Mouse (Mus musculus): ENCODE data around the gene Arhgap29.

Arhgap29 gene

DNA sequence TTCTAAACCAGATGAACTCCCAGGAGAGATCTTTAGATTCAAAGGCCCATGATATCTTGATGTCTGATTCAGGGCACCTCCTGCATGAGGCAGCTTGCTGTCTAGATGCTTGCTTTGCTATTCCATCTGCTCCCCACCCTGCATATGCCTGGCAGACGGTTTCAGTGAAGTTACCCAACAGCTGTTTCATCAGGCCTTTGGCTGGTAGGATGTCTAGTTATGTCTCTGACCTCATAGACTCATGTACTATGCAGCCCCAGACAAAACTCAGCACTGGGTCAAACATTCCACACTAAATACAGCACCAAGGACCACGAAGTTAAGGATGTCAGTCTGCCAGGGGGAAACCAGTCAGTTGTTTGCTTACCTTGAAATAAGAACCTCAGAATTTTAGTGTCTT, 6.4 kb upstream of the Arhgap29 start:
- DNase-seq: no peak

GRCm38 (mm10) chr3:121946765-121947164, 5.6 kb upstream of the Arhgap29 start:
- no peak for DNase-seq

DNA sequence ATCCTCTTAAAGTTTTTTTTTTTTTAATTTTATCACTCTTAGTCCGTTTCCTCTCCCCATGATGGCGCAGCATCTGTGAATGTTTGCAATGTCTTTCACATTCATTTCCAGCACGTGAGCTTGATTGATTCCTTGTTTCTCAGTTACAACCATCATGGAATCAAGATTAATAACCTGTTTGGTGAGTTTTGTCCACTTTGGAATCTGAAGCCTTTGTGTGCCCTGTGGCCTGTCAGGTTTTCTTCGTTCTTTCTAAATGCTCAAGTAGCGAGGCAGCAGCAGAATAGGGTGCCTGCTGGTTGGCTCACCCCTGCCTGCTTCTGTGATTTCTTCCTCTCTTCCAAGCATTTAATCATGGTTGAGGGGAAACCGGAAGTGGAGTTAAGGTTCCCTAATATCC, 2.2 kb upstream of the Arhgap29 start:
- DNase-seq: no peak

DNA sequence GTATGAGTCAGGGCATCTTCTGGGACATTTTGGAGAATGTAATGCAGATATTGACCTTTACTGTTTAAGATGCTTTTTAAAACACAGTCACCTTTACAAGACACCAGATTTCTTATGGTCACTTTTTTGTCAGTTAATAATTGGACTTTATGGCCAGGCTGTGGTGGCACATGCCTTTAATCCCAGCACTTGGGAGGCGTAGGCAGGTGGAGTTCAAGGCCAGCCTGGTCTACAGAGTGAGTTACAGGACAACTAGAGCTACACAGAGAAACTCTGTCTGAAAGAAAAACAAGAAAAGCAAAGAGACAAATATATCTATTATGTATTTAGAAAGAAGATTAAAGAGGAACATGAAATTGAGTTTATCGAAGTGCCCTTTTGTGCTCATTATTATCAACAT, 1.2 kb upstream of the Arhgap29 start:
- DNase-seq: no peak

GRCm38 (mm10) chr3:121953049-121953432, 700 bp downstream of the Arhgap29 start:
- DNase-seq: peak; percentile 92 to 95

DNA sequence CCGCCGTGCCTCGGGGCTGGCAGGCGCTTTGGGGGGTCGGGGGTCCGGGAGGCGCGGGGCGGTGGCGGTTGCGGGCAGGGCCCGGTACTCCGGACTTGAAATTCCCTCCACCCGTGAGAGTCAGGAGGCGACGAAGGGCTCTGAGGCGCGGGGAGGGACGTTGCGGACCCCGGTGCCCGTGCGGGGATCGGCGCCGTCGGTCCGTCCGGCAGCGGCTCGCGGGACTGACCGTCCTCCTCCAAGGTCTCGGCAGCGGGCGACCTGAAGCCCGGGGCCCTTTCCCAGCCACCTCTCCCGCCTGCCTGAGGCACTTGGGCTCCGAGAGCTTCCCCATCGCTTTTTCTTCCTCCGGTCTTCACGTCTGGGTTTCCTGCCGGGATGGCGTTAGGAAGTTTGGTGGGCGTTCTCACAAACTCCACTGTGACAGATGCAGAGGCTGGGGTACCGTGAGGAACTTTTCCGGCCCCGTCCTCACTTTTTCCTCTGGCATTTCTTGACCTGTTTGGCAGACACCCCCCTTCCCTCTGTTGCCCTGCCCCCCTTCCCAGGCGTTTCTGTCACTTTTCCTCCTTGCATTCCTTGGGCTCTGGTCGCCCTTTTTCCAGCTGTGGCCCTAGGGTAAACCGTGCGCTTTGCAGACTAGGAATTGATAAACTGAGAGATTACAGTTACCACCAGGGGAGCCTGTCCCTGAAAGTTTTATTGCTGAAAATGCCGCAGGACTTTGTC, 1.3 kb downstream of the Arhgap29 start:
- peak; percentile 40 to 52 for DNase-seq

GRCm38 (mm10) chr3:121954421-121954820, 2.1 kb downstream of the Arhgap29 start:
- DNase-seq: peak in 1 of 2 experiments; percentile 50

DNA sequence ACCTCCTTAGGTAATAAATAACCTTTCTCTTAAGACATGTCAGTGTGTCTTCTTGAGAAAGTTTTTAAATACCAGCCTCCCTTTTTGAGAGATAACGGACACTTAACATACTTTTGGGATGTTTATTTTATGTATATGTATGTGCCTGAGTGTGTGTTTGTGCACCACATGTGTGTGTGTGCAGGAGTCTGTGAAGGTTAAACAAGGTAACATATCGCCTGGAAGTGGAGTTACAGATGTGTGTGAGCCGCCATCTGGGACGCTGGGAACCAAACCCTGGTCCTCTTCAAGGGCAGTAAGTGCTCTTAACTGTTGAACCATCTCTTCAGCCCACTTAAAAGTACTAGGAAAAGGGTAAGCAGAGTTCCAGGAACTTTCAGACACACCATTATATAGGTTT, 3.2 kb downstream of the Arhgap29 start:
- DNase-seq: no peak

DNA sequence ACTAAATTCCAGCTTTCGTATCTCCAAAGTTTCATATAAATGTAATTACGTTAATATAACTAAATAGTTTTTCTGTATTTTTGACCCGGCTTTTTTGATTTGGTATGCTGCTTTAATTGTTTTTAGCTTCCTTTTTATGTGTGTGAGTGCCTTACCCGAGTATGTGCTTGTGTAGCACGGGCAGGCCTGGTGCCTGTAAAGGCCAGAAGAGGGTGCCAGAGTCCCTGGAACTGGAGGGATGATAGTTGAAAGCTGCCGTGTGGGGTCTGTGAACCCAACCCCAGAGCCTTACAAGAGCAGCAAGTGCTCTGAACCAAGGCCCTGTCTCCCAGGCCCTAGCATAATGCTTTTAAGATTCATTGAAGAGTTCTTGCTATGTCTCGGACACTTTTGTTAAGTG, 4.4 kb downstream of the Arhgap29 start:
- DNase-seq: no peak

DNA sequence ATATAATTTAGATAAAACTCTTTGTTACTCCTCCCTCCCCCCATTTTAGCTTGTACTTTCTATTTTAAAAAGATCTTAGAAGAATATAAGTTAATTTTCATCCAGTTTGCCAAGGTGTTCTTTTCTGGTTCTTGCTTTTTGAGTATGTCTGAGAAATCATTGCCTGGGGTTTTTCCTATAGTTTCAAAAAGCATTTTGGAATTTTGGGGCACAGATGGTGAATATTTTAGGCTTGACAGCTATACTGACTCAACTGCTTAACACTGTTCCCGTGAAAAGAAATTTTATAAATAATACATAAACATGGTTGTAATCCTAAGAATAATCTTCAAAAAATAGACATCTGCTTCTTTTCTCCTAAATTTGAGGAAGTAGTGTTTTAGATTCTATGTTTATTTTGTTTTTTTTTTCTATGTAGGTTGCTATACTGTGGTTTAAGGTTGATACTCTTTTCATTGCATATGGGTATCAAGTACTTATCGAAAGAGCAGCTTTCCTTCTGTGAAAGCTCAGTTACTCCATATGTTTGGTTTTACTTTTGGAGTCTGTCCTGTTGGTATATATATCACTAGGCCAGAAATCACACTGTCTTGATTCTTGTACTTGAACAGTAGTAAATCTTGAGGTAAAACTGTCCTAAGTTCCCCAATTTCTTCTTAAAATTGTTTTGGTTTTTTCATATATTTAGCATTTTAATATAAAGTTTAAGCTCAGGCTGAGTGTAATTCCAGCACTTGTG, 5.4 kb downstream of the Arhgap29 start:
- DNase-seq: no peak

DNA sequence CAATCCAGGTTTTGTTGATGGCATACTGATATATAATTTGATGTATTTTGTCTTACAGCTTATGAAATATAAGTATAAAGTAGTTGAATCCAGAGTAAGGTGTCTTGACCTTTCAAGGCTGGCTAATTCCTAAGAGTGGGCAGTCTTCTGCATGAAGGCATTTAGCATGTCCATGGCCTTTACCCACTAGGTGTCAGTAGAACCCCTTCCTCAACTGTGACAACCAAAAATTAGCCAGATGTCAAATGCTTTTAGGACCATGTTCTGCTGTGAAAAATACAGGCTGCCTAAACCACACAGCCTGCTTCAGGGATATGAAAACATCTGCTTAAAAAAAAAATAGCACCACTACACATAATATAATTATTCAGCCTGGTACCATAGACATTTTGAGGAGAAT, 11.8 kb downstream of the Arhgap29 start:
- DNase-seq: peak; percentile 31 to 55

- peak; percentile 91 to 94 for DNase-seq
Measured at GRCm38 (mm10) chr3:121967681-121968476, 15.5 kb downstream of the Arhgap29 start.

DNA sequence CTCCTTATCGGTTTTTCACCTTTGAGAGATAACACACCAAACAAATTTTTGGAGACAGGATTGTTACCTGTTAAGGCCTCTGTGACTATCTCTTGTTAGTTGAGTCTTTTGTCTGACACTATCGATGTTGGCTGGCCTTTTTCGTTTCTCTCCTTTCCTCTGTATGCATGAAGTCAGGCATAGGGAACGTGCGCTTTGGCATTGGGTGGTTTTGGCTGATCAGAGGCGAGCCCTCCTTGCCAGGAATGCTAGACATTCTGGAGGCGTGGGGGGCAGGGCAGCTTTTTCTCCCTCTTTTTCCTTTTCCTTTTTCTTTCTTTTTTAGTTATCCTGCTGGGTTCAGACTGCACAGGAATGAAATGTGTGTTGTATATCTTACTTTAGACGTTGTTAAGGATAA, 16.3 kb downstream of the Arhgap29 start:
- DNase-seq: peak; percentile 63 to 66

DNA sequence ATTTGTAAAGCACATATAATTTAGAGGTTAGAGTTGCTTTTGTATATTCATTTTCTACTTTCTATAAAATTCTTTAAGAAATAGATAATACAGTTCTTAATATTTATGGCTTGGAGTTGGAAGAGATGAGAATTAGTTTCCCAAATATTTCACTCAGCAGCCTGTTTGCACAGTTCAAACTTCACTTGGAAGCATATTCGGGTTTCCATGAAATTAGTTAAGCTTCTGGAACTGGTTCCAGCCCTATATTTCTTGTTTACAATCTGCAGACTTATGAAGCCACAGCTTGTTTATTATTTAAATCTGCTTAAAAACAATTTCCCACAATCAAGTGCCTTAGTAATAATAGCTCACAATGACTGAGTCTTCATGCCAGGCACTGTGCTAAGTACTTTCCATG, 17.1 kb downstream of the Arhgap29 start:
- DNase-seq: no peak

- no peak for DNase-seq
Measured at GRCm38 (mm10) chr3:121973761-121974160, 21.4 kb downstream of the Arhgap29 start.

DNA sequence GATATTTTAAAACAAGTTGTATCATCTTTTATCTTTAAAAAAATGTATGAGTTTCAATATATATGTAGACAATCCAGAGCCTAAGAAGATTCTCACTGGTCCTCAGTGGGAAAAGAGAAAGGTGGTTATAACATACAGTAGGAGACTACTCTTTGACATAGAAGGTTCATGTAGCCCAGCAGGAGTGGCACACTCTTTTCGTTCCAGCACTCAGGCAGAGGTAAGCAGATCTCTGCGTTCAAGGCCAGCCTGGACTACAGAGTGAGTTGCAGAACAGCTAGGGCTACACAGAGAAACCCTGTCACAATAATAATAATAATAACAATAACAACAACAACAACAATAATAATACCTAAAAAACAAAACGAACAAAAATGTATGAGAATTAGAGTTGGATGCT, 23.0 kb downstream of the Arhgap29 start:
- DNase-seq: no peak

GRCm38 (mm10) chr3:121981306-121981705, 29.0 kb downstream of the Arhgap29 start:
- no peak for DNase-seq

DNA sequence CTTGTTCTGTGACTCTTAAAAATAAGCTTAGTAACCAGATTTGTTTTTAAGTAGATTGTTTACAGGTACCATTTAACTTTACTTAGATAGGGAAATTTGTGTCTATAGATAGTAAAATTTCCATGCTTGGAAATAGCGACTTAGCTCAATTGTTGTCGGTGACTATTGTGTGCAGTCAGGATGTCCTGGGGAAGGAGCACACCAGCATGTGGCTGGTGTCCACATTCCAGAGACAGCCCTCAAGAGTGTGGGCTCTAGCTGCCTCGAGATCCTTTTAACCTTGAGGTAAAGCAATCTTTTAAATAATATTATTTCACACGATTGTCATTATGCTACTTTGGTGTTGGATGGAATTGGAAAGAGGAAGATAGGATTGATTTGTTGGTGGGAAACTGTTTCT, 30.1 kb downstream of the Arhgap29 start:
- DNase-seq: no peak

DNA sequence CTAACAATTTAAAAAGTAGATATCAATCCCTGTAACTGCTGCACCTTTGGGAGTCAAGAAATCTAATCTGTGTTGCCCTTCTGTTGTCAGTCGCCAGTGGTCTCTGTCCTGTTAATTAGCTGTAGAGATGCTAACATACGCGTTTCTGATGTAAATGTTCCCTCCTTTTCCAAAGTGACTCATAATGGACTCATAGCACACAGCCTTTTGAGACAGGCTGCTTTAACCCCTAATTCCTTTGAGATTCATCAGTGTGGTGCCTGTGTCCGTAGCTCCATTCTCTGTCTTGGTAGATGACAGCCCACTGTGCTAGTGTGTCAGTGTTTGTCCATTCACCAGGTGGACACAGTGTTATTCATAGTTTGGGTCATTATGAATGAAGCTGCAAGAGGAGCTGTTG, 42.8 kb downstream of the Arhgap29 start:
- DNase-seq: no peak

DNA sequence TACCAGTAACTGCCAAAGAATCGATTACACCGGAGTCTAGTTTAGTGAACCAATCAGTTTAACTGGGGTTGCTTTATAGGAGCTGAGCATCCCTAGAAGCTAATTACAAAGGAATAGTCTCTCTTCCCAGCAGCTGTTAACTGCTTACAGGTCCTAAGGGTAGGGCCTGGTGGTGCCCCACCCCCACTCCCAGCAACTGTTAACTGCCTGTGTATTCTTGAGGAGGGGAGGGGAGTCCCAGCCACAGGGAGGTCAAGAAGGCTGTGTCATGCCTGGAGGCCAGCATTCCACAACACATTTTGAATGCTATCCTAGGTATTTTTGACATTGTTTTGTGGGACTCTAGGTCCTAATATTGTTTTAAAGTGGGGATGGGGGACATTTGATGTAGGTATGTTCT, 47.6 kb downstream of the Arhgap29 start:
- DNase-seq: no peak

DNA sequence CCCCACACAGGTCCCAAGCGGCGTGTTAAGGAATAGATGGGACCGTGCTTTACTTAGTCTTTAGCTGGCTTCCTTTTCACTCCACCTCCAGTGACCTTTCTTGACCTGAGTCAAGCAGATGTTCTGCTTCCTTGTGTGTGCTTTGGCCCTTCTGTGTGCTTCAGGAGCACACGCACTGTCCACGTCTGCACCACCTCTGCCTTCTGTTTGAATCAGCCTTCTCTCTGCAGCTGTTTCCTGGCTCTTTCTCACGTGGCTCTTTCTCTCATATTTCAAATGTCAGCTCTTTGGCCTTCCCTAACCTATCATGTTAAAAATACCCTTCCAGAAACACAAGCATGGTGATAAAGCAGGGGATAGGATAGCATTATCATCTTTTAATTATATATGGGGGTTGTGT, 49.2 kb downstream of the Arhgap29 start:
- DNase-seq: no peak

DNA sequence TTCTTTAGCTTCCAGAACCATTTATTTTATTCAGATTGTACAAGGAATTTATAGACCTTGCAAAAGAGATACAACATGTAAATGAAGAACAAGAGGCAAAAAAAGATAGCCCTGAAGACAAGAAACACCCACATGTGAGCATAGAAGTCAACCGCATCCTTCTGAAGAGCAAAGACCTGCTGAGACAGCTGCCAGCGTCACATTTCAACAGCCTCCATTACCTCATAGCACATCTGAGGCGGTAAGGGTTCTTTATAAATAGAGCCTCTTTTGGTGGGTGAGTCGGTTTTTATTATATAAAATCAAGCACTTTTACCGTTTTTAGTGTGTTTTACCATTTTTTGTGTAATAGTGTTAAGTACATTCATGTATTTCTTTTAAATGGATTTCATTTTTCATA, 57.5 kb downstream of the Arhgap29 start:
- no peak for DNase-seq

DNA sequence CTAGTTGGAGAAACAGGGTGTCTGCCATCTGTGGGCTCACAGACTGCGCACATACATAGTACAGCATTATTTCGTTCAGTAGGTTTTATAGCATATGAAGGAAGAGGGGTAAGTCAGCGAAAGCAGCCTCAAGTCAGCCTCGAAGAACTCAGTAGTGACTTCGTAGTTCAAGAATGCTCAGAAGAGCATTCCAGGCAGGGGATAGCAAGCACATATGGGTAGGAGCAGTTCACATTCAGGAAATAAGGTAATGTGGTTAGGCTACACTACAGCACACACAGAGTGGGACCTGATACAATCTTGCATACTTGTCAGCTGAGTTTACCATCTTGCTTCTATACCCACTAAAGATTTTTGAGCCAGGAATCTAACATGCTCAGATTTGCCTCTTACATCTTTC, 58.0 kb downstream of the Arhgap29 start:
- no peak for DNase-seq

DNA sequence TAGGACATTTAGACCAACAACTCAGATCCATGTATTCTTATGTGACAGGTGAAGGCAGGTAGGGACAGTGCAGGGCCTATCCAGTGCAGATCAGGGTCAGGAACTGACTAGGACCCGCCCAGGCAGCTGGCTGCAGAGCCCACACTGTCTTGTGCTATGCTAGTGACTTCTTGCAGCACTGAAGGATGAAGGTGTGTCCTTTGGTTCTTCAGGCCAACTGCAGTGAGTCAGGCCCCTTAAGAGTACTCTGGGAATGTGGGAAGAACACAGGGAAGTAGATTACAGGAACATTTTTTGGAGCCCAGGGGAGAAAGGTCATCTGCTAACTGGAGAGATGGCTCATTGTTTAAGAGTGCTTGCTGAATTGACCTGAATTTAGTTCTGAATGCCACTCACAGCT, 60.1 kb downstream of the Arhgap29 start:
- peak; percentile 17 to 52 for DNase-seq

All from lung, adult 18-20 months (tissue).